Mouse (Mus musculus) small intestine, adult 2 months (tissue): ENCODE results near the gene Il17ra. TPM values are rescaled to one million over a fixed set of nuclear protein-coding genes. Genes with fewer than 3 reads are reported as not detected.

Experiments used
- H3K27ac ChIP-seq: fragments of 200-500 bp; 2 replicates; pipeline ENCODE4 v1.5.1; 2012; ENCODE audit warnings: low read depth, low read length, control low read depth, inconsistent platforms; ENCODE audit not compliant: insufficient read depth
- H3K27me3 ChIP-seq: fragments of 200-500 bp; 2 replicates; pipeline ENCODE4 v1.6.1; 2012; ENCODE audit warnings: mild to moderate bottlenecking, moderate library complexity, low read length, inconsistent platforms; ENCODE audit not compliant: control insufficient read depth, insufficient read depth
- H3K36me3 ChIP-seq: fragments of 200-500 bp; 2 replicates; pipeline ENCODE4 v1.6.1; 2012; ENCODE audit warnings: mild to moderate bottlenecking, low read length, control low read depth, inconsistent platforms; ENCODE audit not compliant: control insufficient read depth, insufficient read depth
- H3K4me1 ChIP-seq: fragments of 200-500 bp; 2 replicates; pipeline ENCODE4 v1.6.1; 2012; ENCODE audit warnings: low read length, inconsistent platforms, mixed read lengths; ENCODE audit not compliant: control insufficient read depth, insufficient read depth, insufficient read length
- H3K4me3 ChIP-seq: fragments of 200-500 bp; 2 replicates; pipeline ENCODE4 v1.5.1; 2012; ENCODE audit warnings: low read depth, mild to moderate bottlenecking, control low read depth, inconsistent platforms, low read length, moderate library complexity
- CTCF ChIP-seq: fragments of 200-500 bp; IDR thresholded peaks from 2 replicates; pipeline ENCODE4 v1.5.1; 2012; ENCODE audit warnings: low read depth, mild to moderate bottlenecking, control low read depth, inconsistent platforms, low read length, moderate library complexity, mixed read lengths; ENCODE audit not compliant: insufficient replicate concordance, insufficient read length; ENCODE audit errors: extremely low read depth
- POLR2A ChIP-seq: fragments of 200-500 bp; IDR thresholded peaks from 2 replicates; pipeline ENCODE4 v1.6.1; 2012; ENCODE audit warnings: low read depth, mild to moderate bottlenecking, control low read depth, inconsistent platforms, low read length, moderate library complexity
- WGBS: fragments of 180-500 bp; shearing (Covaris S2); methylation state at CpG from one replicate; pipeline ENCODE4 v1.1.7; 2018; 5-methylcytosine and 5-hydroxymethylcytosine counted together
- polyA plus RNA-seq: library from polyadenylated mRNA; depleted of rRNA; stranded (reverse); fragments of >200 nt; gene quantifications from 2 replicates; pipeline ENCODE4 v1.2.3, GENCODE M21; 2012

Gene Il17ra
- polyA plus RNA-seq, 1 experiment, result 18.7 TPM

DNA sequence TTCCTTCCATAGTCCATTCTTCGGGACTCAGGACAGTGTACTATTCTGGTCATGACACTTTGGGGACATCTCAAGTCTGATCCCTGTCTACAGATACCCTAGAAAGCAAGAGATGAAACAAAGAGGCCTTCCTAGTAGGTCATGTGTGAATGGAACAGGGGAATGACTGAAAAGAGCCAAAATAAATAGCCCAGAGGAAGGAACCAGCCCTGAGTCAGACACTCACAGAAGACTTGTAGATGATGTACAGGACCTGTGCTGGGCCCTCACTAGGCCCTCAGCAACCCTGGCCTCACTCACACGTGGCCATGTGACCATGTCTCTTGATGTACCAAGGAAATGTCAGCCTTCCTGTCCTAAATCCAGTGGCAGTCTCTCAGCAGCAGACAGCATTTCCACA lies 26.4 kb downstream of the Il17ra start:
- no peak overlapping the region for H3K4me3 ChIP-seq
- WGBS, result 65% methylated on average over 2 of the region's 2 CpGs
- TF ChIP-seq CTCF (no peak), POLR2A (no peak)
- H3K27me3 ChIP-seq, result peaks cover 26% of the 10 kb centered on the region
- peaks cover 21% of the 10 kb centered on the region for H3K4me1 ChIP-seq
- H3K27ac ChIP-seq, result no peak overlapping the region
- no peaks in the 10 kb centered on the region for H3K36me3 ChIP-seq

DNA sequence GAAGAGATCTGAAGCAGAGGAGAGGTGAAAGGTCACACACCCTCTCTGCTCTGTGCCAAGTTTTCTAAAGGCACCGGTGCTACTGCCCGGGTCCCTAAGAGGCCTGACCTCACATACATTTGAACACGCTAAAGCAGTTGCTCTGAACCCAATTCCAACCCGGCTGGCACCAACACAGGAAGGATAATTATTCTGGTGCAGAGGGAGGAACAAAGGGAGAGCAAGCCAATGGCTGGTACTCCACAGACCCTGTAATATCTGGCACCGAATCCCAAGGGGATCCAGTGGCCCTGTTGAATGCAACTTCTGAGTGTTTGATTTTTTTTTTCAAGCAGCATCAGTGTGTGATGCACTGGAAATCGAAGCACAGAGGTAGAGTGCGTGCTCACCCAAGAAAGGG lies 28.0 kb downstream of the Il17ra start:
- Histone ChIP-seq H3K4me1 (peaks cover 16% of the 10 kb centered on the region), H3K27ac (no peak overlapping the region), H3K4me3 (no peak overlapping the region), H3K27me3 (peaks cover 32% of the 10 kb centered on the region), H3K36me3 (no peaks in the 10 kb centered on the region)
- TF ChIP-seq CTCF (no peak), POLR2A (no peak)
- 68% methylated on average over 7 of the region's 7 CpGs for WGBS

DNA sequence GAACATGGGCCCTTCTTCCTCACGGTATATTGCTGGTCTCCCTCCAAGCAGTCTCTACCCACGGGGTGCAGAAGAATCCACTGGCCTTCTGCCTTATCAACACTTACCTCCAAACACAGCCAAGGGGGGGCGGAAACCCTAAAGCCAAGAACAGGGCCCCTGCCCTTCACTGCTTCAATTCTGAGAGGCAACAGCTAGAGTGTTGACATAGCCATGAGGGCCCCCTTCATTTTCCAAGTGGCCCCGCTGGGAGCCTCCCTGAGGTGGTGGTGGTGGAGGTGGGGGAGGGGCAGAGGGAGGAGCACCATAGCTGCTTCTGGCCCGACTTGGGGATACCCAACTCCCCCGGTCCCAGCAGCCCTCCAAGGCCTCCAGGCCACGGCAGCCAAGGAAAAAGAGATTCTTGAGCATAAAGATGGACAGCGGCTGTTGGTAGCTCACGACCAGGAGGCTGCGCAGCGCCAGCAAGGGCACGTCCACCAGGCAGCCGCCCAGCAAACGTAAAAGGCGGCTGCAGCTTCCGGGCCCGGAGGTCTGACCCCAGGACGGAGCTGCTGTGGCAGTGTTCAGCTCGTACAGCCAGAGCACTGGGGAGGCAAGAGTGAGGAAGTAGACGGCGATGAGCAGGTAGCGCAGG lies 28.9 kb downstream of the Il17ra start:
- H3K4me3 ChIP-seq, result peak overlapping the region; percentile 53
- TF ChIP-seq CTCF (no peak), POLR2A (no peak)
- 14% methylated on average over 22 of the region's 22 CpGs for WGBS

DNA sequence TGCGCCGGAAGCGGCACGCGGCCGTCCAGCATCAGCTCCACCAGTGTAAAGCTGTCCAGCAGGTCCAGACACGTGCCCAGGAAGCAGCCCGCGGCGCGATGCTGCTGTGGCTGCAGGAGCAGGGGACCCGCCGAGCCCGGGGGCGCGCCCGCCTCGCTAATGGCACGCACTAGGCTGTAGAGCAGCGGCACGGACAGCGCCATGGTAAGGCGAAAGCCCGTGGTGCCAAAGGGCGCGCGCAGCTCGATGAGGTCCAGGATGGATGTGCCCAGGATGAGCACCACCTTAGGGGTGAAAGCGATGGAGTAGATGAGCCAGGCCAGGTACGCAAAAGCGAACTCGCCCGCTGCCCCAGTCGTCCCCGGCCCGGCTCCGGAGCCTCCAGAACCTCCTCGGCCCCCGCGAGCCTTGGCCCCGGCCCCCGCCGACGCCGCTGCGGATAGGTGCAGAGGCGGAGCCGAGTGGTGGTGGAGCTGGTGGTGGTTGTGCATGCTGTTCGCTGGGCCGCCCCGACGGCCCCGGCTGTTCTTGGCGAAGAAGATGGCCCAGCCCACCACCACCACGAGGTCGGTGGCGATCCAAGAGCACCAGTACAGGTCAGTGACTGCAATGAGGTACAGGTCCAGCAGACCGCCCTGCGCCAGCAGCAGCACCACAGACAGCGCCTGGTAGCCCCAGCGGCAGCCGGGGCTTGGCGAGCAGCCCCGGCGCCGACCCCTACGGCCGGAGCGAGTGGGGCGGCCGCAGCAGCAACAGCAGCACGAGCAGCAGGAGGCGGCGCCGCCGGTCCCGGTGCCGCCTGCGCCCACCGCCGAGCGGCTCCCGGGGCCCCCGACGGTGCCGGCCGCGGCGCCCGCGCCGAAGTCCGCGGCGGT lies 29.7 kb downstream of the Il17ra start:
- H3K27me3 ChIP-seq, result peaks cover 32% of the 10 kb centered on the region
- H3K36me3 ChIP-seq, result no peaks in the 10 kb centered on the region
- no peak overlapping the region for H3K27ac ChIP-seq
- WGBS, result under 1% methylated on average over 95 of the region's 95 CpGs
- H3K4me3 ChIP-seq, result peak overlapping the region; percentile 53
- H3K4me1 ChIP-seq, result peaks cover 14% of the 10 kb centered on the region
- TF ChIP-seq CTCF (no peak), POLR2A (no peak)

More for the DNA sequence above, 28.9 kb downstream of the Il17ra start:
- H3K27me3 ChIP-seq, result peaks cover 32% of the 10 kb centered on the region
- no peak overlapping the region for H3K27ac ChIP-seq
- no peaks in the 10 kb centered on the region for H3K36me3 ChIP-seq
- peaks cover 16% of the 10 kb centered on the region for H3K4me1 ChIP-seq

DNA sequence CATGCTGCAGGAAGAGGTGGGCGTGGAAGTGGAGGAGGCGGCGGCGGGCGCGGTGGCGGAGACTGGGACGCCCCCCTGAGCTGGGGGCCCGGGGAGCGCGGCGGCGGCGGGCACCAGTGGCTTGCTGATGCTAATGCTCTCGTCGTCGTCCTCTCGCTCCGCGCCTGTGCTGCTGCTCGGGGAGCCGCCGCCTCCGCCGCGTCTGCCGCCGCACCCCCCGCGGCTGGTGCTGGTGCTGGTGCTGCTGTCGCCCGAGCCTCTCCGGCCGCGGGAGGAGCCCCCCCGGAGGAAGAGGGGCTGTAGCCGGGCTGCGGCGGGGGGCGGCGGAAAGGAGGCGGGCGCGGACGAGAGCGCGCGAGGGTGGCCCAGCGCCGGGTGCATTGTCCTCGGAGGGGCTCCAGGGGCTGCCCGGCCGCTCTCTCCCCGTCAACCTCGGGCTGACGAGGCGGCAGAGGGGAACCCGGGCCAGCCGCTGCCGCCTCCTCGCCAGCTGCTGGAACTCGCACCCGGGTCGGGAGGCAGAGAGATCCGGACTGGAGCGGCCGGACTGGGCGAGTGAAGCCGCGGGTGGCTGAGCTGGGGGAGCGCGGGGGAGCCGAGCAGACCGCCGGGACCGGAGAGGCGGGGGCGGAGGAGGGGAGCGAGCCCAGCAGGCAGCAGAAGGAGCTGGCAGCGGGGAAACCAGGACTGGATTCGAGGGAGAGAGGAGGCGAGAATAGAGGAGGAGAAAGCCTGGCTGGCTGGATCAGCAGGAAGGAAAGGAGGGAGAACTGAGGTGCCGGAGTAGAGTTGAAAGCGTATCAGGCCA lies 30.5 kb downstream of the Il17ra start, which contains the start of gene Tmem121b:
TSS of gene Tmem121b (minus strand) at position 434 of the 808 bp plus-strand sequence.
- Histone ChIP-seq H3K27me3 (peaks cover 32% of the 10 kb centered on the region), H3K4me1 (peaks cover 14% of the 10 kb centered on the region), H3K4me3 (peak within 1 kb of the TSS; percentile 53), H3K36me3 (no peaks in the 10 kb centered on the region), H3K27ac (no peak within 1 kb of the TSS)
- TF ChIP-seq POLR2A (no peak), CTCF (no peak)
- 2% methylated on average over 78 of the region's 84 CpGs for WGBS

DNA sequence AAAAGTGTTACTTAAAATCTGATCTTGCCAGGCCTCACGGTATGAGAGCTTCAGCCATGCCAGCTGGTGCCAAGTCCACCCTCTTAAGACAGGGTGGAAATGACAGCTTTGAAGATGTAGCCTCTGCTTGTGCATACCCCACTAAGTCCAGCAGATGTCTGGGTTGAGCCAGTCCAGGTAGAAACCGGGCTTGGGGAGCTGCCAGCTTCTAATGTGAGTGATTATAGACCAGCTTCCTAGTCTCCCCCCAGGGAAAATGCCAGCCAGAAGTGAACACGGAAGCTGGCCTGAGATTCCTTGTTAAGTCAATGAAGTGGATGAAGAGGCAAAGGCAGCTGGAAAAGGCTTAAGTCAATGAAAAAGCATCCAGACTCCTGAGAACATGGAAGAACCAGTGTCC lies 33.5 kb downstream of the Il17ra start:
- peaks cover 32% of the 10 kb centered on the region for H3K27me3 ChIP-seq
- no peak overlapping the region for H3K4me3 ChIP-seq
- H3K36me3 ChIP-seq, result no peaks in the 10 kb centered on the region
- TF ChIP-seq POLR2A (no peak), CTCF (no peak)
- no peak overlapping the region for H3K27ac ChIP-seq
- H3K4me1 ChIP-seq, result peaks cover 14% of the 10 kb centered on the region
- WGBS, result 46% methylated on average over 3 of the region's 3 CpGs

DNA sequence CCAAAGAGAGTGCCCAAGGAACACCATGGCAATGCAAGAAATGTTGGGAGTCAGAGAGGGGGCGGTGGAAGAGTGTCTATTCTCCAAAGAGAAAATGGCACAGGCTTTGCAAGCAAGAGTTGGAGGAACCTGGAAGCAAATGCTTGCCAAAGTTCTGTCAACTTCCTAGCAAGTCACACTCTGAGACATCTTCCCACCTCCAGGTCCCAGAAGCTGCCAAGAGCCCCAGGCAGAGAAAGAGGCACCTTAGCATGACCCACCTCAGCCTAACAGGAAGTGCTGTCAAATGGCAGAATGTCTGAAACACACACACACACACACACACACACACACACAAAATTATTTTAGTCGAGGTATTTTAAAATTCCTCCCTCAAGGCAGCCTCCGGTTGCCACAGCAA lies 41.0 kb downstream of the Il17ra start:
- TF ChIP-seq CTCF, result no peak
- TF ChIP-seq POLR2A, result no peak
- WGBS, result 77% methylated on average over 3 of the region's 3 CpGs
- Histone ChIP-seq H3K27me3 (no peaks in the 10 kb centered on the region), H3K27ac (no peak overlapping the region), H3K36me3 (no peaks in the 10 kb centered on the region), H3K4me1 (no peaks in the 10 kb centered on the region), H3K4me3 (no peak overlapping the region)
